Mouse (Mus musculus) embryo, embryonic 9.5 days (tissue): ENCODE results near the gene Gsta1.
"Not testable (repeated sequence)": the region's sequence is repeated elsewhere in the genome, so short reads cannot be mapped to it uniquely, and the experiment has no call there.

Experiments
- DNase-seq: peaks from one replicate; pipeline ENCODE4 v3.0.0-alpha.2; 2017; ENCODE audit errors: extremely low spot score

The Gsta1 gene

GRCm38 (mm10) chr9:78233121-78233695 is 2.8 kb downstream of the Gsta1 start:
- not testable (repeated sequence) for DNase-seq

- DNase-seq = not testable (repeated sequence)
These were observed 25.4 kb downstream of the Gsta1 start for GRCm38 (mm10) chr9:78255683-78256470.

- DNase-seq = not testable (repeated sequence)
These were observed 26.5 kb downstream of the Gsta1 start, which contains the start of gene Gm3776 for GRCm38 (mm10) chr9:78256914-78257313. TSS of gene Gm3776 (plus strand) at chr9:78257129.

- DNase-seq = not testable (repeated sequence)
These were observed 29.2 kb downstream of the Gsta1 start for GRCm38 (mm10) chr9:78259688-78260087.

- DNase-seq = not testable (repeated sequence)
These were observed 40.5 kb downstream of the Gsta1 start for GRCm38 (mm10) chr9:78270945-78271344.

GRCm38 (mm10) chr9:78282002-78282711 is 51.7 kb downstream of the Gsta1 start:
- not testable (repeated sequence) for DNase-seq

GRCm38 (mm10) chr9:78289063-78289462 is 58.6 kb downstream of the Gsta1 start:
- DNase-seq = not testable (repeated sequence)

GRCm38 (mm10) chr9:78289723-78290122 is 59.3 kb downstream of the Gsta1 start, which contains the start of gene Gm10639:
TSS of gene Gm10639 (plus strand) at chr9:78289923.
- DNase-seq = not testable (repeated sequence)
